Mouse (Mus musculus): ENCODE results near the gene Baiap2l2.

Gene Baiap2l2

DNA sequence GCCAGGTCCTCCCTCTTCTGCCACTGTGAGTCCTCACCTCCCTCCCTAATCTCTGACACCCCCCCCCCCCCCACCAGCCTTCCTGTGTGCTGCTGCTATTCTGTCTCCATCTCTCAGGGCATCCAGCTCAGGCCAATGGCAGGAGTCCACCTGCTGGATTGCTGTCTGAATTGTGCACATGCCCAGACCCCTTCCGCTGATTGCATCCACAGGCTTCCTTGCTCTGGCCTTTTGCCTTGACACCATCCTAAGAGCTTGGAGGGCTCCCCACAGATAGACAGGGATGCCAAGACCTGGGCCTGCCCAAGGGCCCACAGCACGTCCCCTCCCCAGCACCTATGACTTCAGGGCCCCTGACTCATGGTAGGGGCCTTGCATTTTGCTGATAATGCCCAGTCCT lies 75.0 kb downstream of the Baiap2l2 start:
- no peak for DNase-seq

DNA sequence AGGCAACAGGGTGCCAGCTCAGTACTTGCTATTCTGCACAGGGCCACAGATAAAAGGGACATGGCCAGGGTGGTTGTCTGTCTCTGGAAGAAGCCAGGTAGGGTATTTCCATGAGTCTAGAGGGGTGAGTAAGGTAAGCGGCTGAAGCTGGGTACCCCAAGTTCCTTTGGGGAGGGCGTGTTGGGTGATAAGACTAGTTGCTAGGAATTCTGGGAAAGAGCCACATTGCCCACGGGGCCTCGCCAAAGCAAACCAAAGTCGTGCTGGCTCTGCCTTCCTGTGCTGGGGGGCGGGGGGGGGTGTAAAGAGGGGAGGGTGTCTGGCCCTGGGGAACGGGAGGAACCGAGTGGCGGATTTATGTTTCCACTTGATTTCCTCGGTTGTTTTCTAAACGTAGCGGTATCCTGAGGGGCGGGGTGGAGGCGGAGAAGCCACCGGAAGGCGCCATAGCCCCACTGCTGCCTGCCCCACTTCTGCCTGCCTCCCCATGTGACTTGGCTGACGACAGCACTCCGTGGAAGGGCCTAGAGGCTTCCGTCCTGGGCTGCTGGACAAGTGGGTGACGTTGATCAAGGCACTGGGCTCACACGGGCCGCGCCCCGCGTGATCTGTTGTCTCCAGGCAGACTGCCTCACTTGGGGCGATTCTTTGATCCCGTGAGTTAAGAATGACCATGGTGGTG lies 76.4 kb downstream of the Baiap2l2 start:
- peak; percentile 76 for DNase-seq

DNA sequence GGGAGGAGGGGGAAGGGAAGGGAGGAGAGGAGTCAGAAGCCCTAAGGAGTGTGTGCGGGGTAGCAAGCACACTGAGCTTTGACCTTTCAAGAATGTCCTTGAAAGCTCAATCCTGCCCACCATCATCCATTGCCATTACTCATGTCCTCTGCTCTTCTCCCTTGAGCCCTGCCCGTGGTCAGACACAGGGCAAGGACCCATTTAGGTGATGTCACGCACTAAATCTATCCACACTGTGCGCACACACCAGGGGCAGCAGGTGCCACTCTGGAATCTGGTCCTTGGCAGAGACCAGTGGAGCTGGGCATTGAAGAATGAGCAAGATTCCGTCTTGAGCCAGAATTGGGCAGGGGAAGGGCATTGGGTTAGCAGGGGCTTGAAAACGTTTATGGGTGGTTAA lies 77.1 kb downstream of the Baiap2l2 start:
- DNase-seq = no peak

Data from thymus, postnatal 25 days (tissue).